Mouse (Mus musculus) heart, adult 2 months (tissue): ENCODE measurements around the gene Ttpal. TPM values are rescaled to one million over a fixed set of nuclear protein-coding genes. Genes with fewer than 3 reads are reported as not detected.
A peak's percentile ranks its signal among the peaks of the same experiment; 100 is the strongest.

Experiments
- DNase-seq, 2 experiments: peaks; one replicate each; pipeline ENCODE4 v3.0.0; 2021
- H3K27ac ChIP-seq: fragments of 200-600 bp; 2 replicates; pipeline ENCODE4 v1.8.1; 2022
- H3K27me3 ChIP-seq: fragments of 200-500 bp; 2 replicates; pipeline ENCODE4 v1.6.1; 2012; ENCODE audit warnings: mild to moderate bottlenecking, low read length, inconsistent platforms, mixed read lengths; ENCODE audit not compliant: control insufficient read depth, insufficient read depth
- H3K36me3 ChIP-seq: fragments of 200-500 bp; 2 replicates; pipeline ENCODE4 v1.6.1; 2012; ENCODE audit warnings: low read length, inconsistent platforms; ENCODE audit not compliant: control insufficient read depth, insufficient read depth
- H3K4me1 ChIP-seq: fragments of 200-500 bp; 2 replicates; pipeline ENCODE4 v1.6.1; 2011; ENCODE audit warnings: low read length; ENCODE audit not compliant: control insufficient read depth, insufficient read depth
- H3K4me3 ChIP-seq: fragments of 200-600 bp; 2 replicates; pipeline ENCODE4 v1.8.1; 2022
- H3K79me2 ChIP-seq: fragments of 200-500 bp; replicated peaks from 2 replicates; pipeline ENCODE4 v1.6.1; 2012; ENCODE audit warnings: mild to moderate bottlenecking, inconsistent platforms, low read length, moderate library complexity, mixed read lengths; ENCODE audit not compliant: control insufficient read depth, insufficient read depth
- H3K9ac ChIP-seq: fragments of 200-500 bp; 2 replicates; pipeline ENCODE4 v1.6.1; 2012; ENCODE audit warnings: low read depth, mild to moderate bottlenecking, control low read depth, inconsistent platforms, low read length, mixed read lengths
- CTCF ChIP-seq: fragments of 200-600 bp; IDR thresholded peaks from 2 replicates; pipeline ENCODE4 v1.8.1; 2022; ENCODE audit warnings: antibody characterized with exemption, mild to moderate bottlenecking, moderate library complexity
- EP300 ChIP-seq: fragments of 200-500 bp; IDR thresholded peaks from 2 replicates; pipeline ENCODE4 v1.6.1; 2011; ENCODE audit warnings: low read depth, low read length, control low read depth; ENCODE audit not compliant: insufficient read depth
- POLR2A ChIP-seq: fragments of 200-500 bp; IDR thresholded peaks from 2 replicates; pipeline ENCODE4 v1.6.1; 2011; ENCODE audit warnings: mild to moderate bottlenecking, low read depth, low read length, control low read depth; ENCODE audit not compliant: insufficient read depth
- WGBS: fragments of 180-500 bp; shearing (Covaris S2); methylation state at CpG from one replicate; pipeline ENCODE4 v1.1.7; 2018; 5-methylcytosine and 5-hydroxymethylcytosine counted together
- intact Hi-C: fragments of 180-260 bp; cut with DNase I; formaldehyde crosslinking; loops from one replicate; pipeline ENCODE4 v1.15.1; 2025
- polyA plus RNA-seq: library from polyadenylated mRNA; depleted of rRNA; stranded (reverse); fragments of >200 nt; gene quantifications from 2 replicates; pipeline ENCODE4 v1.2.3, GENCODE M21; 2012
- total RNA-seq, 2 experiments: library from RNA; stranded (reverse); gene quantifications; 2 replicates each; pipeline ENCODE4 v1.2.3; 2021

Gene Ttpal
- total and polyA plus RNA-seq, 3 experiments = 11.0 to 13.6 (median 11.0) TPM

GRCm38 (mm10) chr2:163595119-163595518 is 7.0 kb upstream of the Ttpal start:
- DNase-seq = peak; percentile 58 to 60
- intact Hi-C loops = loop anchor here (1.0 kb wide), 1 partner anchor 116 kb away; no protein-coding TSS in a partner anchor
- Histone ChIP-seq H3K27me3 (no peaks in the 10 kb centered on the region), H3K79me2 (no peaks in the 10 kb centered on the region), H3K4me3 (no peak overlapping the region), H3K36me3 (peaks cover 11% of the 10 kb centered on the region), H3K9ac (peak overlapping the region; percentile 12; the same call in 1 of the 2 replicates), H3K4me1 (peaks cover 25% of the 10 kb centered on the region), H3K27ac (peak overlapping the region; percentile 92)
- no peak for TF ChIP-seq EP300
- no peak for TF ChIP-seq CTCF
- TF ChIP-seq POLR2A = peak; percentile 60
- 34% methylated on average over 2 of the region's 2 CpGs for WGBS

- no peaks in the 10 kb centered on the region for H3K27me3 ChIP-seq
- H3K79me2 ChIP-seq = no peaks in the 10 kb centered on the region
- TF ChIP-seq POLR2A = peak; percentile 57; the same call in 1 of the 2 replicates
- TF ChIP-seq CTCF = no peak
- TF ChIP-seq EP300 = peak; percentile 100
- H3K9ac ChIP-seq = no peak overlapping the region
- H3K4me3 ChIP-seq = no peak overlapping the region
- H3K27ac ChIP-seq = peak overlapping the region; percentile 92
- H3K4me1 ChIP-seq = peaks cover 25% of the 10 kb centered on the region
- 51% methylated on average over 13 of the region's 13 CpGs for WGBS
- H3K36me3 ChIP-seq = peaks cover 11% of the 10 kb centered on the region
- intact Hi-C loops = no loop called here
- DNase-seq = peak; percentile 76 to 85
Measured at GRCm38 (mm10) chr2:163596057-163596872, 5.8 kb upstream of the Ttpal start.

GRCm38 (mm10) chr2:163596873-163597155 is 5.3 kb upstream of the Ttpal start:
- TF ChIP-seq EP300 = no peak
- no peak for TF ChIP-seq CTCF
- TF ChIP-seq POLR2A = no peak
- peaks cover 27% of the 10 kb centered on the region for H3K4me1 ChIP-seq
- no peaks in the 10 kb centered on the region for H3K27me3 ChIP-seq
- H3K79me2 ChIP-seq = no peaks in the 10 kb centered on the region
- peak overlapping the region; percentile 92 for H3K27ac ChIP-seq
- H3K4me3 ChIP-seq = no peak overlapping the region
- H3K36me3 ChIP-seq = peaks cover 15% of the 10 kb centered on the region
- intact Hi-C loops = no loop called here
- H3K9ac ChIP-seq = no peak overlapping the region
- no peak for DNase-seq
- 45% methylated on average over 3 of the region's 3 CpGs for WGBS

GRCm38 (mm10) chr2:163597661-163598060 is 4.5 kb upstream of the Ttpal start:
- intact Hi-C loops = loop anchor here (2.0 kb wide), 1 partner anchor 63 kb away; no protein-coding TSS in a partner anchor
- no peak overlapping the region for H3K4me3 ChIP-seq
- H3K9ac ChIP-seq = no peak overlapping the region
- no peak for DNase-seq
- no peak overlapping the region for H3K27ac ChIP-seq
- H3K4me1 ChIP-seq = peaks cover 29% of the 10 kb centered on the region
- peaks cover 15% of the 10 kb centered on the region for H3K36me3 ChIP-seq
- 67% methylated on average over 4 of the region's 4 CpGs for WGBS
- no peaks in the 10 kb centered on the region for H3K27me3 ChIP-seq
- no peak for TF ChIP-seq POLR2A
- peak; percentile 64 for TF ChIP-seq CTCF
- TF ChIP-seq EP300 = no peak
- H3K79me2 ChIP-seq = no peaks in the 10 kb centered on the region

- H3K9ac ChIP-seq = no peak overlapping the region
- DNase-seq = peak; percentile 63 to 80
- TF ChIP-seq POLR2A = no peak
- 0 out of 2 replicates have a peak, but pooled peaks have one; percentile 21 for TF ChIP-seq EP300
- TF ChIP-seq CTCF = peak; percentile 95
- intact Hi-C loops = loop anchor here (2.0 kb wide), 1 partner anchor 64 kb away; no protein-coding TSS in a partner anchor
- H3K4me3 ChIP-seq = no peak overlapping the region
- no peak overlapping the region for H3K27ac ChIP-seq
- no peaks in the 10 kb centered on the region for H3K27me3 ChIP-seq
- H3K79me2 ChIP-seq = no peaks in the 10 kb centered on the region
- peaks cover 31% of the 10 kb centered on the region for H3K4me1 ChIP-seq
- 0% methylated on average over 1 of the region's 1 CpGs for WGBS
- peaks cover 15% of the 10 kb centered on the region for H3K36me3 ChIP-seq
Measured at GRCm38 (mm10) chr2:163599226-163599625, 2.9 kb upstream of the Ttpal start.

- TF ChIP-seq CTCF (no peak), POLR2A (no peak), EP300 (no peak)
- 67% methylated on average over 7 of the region's 7 CpGs for WGBS
- intact Hi-C loops = loop anchor here (10.0 kb wide), 1 partner anchor 184 kb away; no protein-coding TSS in a partner anchor
- Histone ChIP-seq H3K27ac (no peak overlapping the region), H3K9ac (no peak overlapping the region), H3K36me3 (peaks cover 12% of the 10 kb centered on the region), H3K4me1 (peaks cover 18% of the 10 kb centered on the region), H3K4me3 (no peak overlapping the region), H3K79me2 (no peaks in the 10 kb centered on the region), H3K27me3 (no peaks in the 10 kb centered on the region)
- DNase-seq = no peak
Measured at GRCm38 (mm10) chr2:163601066-163601465, 1.0 kb upstream of the Ttpal start.
